Mouse (Mus musculus) retina, postnatal 1 day (tissue): ENCODE measurements around the gene Slc24a3.
A peak's percentile ranks its signal among the peaks of the same experiment; 100 is the strongest.

Experiments
- DNase-seq: peaks from one replicate; pipeline ENCODE4 v3.0.0-alpha.2; 2012

Gene Slc24a3

GRCm38 (mm10) chr2:145562493-145562892, 394.9 kb downstream of the Slc24a3 start:
- no peak for DNase-seq

GRCm38 (mm10) chr2:145564596-145564995, 397.0 kb downstream of the Slc24a3 start:
- no peak for DNase-seq

DNA sequence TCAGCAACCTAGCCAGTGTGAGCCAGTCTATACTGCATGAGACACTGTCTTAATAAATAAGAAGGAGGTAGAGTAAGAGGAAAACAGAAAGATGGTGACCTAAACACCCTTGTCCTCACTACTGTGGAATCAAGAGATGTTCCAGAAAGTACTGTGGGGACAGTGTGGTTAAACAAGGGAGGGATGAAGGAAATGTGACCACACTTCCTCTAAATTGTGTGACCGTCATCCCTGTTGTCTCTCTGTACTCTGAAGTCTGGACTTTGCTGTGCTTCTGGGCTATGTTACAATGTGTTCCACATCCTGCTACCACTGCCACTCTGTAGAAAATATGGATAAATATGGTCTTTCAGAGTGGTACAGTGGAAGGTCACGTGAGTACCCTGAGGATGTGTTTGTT, 399.4 kb downstream of the Slc24a3 start:
- no peak for DNase-seq

DNA sequence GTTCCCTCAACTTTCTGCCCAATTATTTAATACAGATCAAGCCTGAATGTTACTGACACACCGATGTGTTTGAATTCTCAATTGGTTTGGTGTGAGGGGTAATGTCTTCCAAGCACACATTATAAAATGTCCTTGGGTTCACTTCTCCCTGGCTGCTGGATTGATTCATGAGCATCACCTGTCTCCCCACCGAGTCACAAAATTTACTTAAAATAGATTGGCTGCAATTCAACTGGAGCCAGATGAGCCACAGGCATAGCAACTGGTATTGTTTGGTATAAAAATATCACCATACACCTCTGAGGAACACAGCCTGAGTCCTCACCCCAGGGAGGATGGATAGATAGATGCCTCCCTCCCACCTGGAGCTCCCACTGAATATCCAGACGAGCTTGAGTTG, 404.4 kb downstream of the Slc24a3 start:
- DNase-seq, result no peak

GRCm38 (mm10) chr2:145574148-145574547, 406.6 kb downstream of the Slc24a3 start:
- no peak for DNase-seq

- no peak for DNase-seq
Observed at GRCm38 (mm10) chr2:145583103-145583502, 415.5 kb downstream of the Slc24a3 start.

DNA sequence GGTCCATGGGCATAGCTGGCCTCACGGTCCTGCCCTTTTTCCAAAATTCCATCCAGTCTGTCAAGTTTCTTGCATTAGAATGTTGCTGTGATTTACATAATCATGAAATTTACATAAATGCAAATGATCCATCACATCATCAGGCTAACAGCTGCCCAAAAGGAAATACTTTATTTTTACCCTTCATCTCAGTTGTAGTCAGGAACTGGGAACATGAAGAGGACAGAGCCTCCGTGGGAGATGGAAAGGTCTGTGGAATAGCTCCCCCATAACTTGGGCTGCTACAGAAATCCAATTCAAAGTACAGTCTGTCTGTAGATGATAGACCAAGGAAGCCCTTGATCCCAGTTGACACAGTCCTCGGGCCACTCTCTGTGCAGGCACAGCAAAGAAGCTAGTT, 417.9 kb downstream of the Slc24a3 start:
- DNase-seq, result no peak

DNA sequence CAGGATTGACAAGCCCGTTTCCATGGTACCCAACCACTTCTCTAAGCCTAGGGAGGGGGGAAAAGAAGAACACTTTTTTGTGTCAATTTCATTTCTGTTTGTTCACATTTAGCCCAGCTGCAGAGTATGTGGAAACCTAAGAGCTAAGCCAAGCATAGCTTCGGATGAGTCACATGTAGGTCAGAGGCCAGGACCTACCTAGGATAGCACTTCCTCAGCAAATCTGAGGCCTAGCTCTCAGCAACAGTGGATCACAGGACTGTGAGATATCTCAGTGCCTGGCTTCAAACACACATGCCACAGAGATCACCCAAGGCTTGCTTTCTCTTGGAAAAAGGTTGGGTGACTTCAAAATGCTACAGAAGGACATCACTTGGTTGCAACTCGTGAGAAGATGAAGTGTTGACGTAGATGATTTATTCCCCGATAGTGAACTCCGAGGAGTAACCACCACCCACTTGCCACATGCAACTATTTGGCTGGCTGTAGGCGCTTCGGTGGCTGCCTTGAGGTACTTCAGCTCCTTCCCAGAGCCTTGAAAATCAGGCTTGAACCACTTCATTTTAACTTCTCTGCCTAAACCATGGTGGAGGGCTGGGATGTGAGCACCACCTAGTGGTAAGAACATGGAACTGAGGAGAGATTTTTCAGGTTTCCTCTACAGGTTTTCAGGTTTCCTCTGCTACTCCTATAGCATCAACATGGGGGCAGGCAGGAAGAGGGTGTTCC, 420.6 kb downstream of the Slc24a3 start:
- DNase-seq, result peak; percentile 76

DNA sequence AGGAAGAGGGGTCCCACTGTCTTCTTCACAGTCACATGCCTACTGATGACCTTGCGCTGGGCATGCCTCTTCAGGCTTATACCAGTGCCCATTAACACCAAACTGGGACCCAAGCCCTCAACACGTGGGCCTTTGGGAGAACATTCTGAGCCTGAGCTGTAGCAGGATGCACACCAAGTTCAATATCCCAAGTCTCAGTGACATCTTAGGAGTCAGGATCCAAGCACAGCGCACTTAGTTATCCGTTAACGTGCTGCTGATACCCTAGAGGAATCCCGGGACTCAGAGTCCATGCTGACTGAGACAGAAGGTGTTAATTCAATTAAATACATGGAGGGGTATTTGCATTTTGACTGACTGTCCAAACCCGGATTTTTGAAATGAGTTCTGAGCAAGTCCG, 424.3 kb downstream of the Slc24a3 start:
- no peak for DNase-seq

- no peak for DNase-seq
Observed at GRCm38 (mm10) chr2:145593649-145594347, 426.2 kb downstream of the Slc24a3 start.

- no peak for DNase-seq
Observed at GRCm38 (mm10) chr2:145597866-145598265, 430.3 kb downstream of the Slc24a3 start.

- DNase-seq, result no peak
Observed at GRCm38 (mm10) chr2:145607844-145608243, 440.3 kb downstream of the Slc24a3 start.

DNA sequence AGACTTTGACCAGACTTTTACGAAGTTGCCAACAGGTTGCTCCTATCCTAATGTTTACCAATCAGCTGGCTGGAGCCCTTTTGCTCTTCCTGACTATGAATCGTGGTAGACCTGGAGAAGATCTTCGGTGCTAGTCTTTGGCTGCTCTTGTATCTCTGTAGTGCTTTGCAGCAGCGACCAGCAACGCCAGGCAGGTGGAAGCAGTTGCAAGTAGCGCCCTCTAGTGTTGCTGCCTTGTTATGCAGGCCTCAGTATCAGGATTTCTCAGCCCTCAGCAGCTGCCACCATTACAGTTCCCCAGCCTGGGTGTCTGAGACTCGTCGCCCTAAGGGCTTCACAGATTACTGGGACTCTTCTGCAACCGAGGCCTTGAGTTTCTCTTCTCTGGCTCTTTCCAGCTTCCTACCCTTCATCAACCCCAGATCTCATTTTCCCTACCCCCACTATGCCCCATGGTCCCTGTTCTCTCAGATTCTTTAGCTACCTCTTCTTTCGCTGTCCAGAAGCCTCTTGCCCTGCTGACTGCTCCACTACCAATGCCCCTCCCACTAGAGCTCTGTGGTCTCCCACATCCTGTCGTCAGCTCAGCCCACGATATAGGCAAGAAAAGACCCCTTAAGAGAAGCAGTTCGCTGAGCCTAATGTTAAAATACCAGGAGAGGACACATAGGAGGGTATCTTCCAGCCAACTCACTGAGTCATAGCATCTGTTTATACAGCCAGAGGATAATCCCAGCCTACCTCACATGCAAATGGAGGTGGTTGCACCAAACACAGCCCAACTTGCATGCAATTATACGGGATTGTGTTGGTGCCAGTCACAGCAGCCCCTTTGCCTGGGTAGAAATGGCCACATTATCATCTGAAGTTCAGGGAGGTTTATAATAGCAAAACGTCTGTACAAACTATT, 443.5 kb downstream of the Slc24a3 start:
- DNase-seq, result peak; percentile 57

DNA sequence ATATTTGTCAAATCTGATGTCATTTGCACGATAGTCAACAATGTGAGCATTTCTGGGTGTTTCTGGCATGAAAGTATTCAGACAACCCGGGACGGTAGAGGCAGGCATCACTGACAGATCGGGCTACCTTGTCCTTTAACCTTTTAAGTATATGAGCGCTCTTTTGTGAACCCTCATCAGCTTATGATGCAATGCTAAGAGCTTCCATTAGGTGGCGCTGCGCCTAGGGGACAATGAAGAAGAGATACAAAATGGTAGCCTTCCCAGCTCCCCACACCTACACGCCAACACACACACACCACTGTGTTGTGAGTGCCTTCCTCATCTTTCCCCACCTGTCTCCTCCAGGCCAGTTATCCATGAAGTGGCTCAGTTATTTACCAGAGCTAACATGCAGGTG, 445.4 kb downstream of the Slc24a3 start:
- peak; percentile 42 for DNase-seq

- DNase-seq, result peak; percentile 79
Observed at GRCm38 (mm10) chr2:145613705-145614104, 446.2 kb downstream of the Slc24a3 start.

DNA sequence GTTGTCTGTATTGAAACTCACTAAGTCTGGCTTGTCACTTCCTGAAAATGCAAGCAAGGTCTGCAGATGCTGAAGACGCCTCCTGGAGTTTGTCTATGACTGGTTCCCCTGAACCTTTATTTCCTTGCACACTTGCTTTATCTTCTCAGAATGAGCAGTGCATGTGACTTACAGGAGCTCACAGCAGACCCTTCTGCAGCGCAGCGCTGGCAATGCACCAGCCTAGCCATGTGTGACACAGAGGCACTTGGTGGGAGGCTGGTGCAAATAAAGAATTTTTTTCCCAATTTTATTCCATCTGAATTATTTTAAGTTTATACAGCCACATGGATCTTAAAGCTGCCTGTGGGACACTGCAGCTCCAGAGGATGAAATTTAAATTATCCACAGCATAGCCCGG, 452.1 kb downstream of the Slc24a3 start:
- DNase-seq, result no peak

GRCm38 (mm10) chr2:145620709-145621108, 453.2 kb downstream of the Slc24a3 start:
- peak; percentile 17 for DNase-seq

GRCm38 (mm10) chr2:145621119-145621518, 453.6 kb downstream of the Slc24a3 start:
- no peak for DNase-seq

- no peak for DNase-seq
Observed at GRCm38 (mm10) chr2:145631123-145631798, 463.7 kb downstream of the Slc24a3 start.

DNA sequence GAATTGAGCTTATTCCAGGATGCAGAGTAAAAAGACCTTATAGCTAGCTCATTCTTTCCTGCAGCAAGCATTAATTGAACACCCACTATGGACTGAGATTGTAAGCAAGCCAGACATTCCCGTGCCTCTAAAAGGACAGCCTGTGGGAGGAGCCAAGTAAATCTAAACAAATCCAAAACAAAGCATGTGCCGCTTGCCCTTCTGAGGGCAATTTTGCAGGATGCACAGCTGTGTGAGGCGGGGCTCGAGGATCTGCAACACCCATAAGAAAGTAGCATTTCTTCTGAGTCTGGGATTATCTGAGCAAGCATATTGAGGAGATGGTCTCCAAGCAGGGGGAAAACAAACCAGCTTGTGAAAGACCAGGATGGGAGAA, 464.2 kb downstream of the Slc24a3 start:
- DNase-seq, result no peak

DNA sequence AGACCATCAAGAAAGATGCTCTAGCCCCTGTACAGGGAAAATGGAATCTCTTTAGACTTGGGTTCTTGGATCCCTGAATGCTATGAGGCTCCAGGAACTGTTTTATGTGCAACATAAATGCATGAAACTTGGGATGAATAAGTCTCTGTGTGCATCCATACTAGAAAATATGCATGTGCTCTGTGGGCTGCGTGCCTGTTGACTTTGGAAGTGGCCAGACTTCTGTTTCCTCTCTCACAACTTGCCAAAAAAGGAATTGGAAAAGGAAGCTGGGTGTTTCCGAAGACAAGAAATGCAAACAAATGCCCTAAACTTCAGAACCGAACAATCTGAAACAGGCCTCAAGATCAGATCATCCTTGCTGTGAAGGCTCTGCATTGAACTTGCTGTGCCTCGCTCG, 466.3 kb downstream of the Slc24a3 start:
- DNase-seq, result no peak

GRCm38 (mm10) chr2:145640255-145640984, 472.9 kb downstream of the Slc24a3 start:
- no peak for DNase-seq
